Mouse (Mus musculus) heart, postnatal 4 days (tissue): ENCODE data around the gene Mcrs1. TPM values are rescaled to one million over a fixed set of nuclear protein-coding genes. Genes with fewer than 3 reads are reported as not detected.
"Not testable (repeated sequence)": the region's sequence is repeated elsewhere in the genome, so short reads cannot be mapped to it uniquely, and the experiment has no call there.

ENCODE experiments used
- DNase-seq: peaks from one replicate; pipeline ENCODE4 v3.0.0; 2021
- total RNA-seq, 2 experiments: library from RNA; stranded (reverse); gene quantifications; 2 replicates each; pipeline ENCODE4 v1.2.3; 2021

The Mcrs1 gene
- total RNA-seq, 2 experiments from 2014 or later, result 82.4 to 88.4 TPM

DNA sequence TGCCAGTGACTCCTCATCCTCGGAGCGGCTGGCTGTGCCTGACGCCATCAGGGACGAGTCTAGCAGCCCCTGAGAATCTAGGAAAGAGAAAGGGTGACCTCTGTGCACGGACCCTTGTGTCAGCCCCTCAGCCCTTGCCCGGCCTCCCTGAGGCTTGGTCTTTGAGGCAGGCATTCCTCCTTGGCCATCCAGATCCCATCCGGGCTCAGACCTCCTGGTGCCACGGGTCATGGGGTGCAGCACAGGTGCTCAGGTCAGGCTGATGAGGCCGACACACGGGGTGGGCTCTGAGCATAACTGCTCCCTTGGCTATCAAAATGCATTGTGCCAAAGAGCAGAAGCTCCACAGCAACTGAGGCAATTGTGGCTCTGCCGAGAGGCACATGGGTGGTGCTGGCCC is 1.8 kb downstream of the Mcrs1 start:
- no peak for DNase-seq

DNA sequence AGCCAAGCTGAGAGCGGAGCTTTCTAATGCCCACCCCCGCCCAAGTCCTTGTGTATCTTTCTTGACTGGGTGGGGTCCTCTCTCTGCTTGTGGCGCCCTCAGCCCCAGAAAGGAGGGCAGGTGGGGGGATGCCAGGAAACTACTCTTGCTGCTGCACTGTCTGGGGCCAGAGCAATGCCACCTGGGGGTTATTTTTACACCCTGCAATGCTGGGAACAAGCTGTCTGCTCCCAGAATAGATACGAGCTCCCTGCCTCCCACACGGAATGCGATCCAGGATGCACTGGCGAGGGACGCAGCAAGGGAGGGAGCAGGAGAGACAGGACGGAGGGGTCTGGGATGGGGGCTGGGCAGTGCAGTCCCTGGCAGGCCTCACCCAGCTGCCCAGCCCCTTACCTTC is 2.8 kb downstream of the Mcrs1 start:
- peak; percentile 69 for DNase-seq

DNA sequence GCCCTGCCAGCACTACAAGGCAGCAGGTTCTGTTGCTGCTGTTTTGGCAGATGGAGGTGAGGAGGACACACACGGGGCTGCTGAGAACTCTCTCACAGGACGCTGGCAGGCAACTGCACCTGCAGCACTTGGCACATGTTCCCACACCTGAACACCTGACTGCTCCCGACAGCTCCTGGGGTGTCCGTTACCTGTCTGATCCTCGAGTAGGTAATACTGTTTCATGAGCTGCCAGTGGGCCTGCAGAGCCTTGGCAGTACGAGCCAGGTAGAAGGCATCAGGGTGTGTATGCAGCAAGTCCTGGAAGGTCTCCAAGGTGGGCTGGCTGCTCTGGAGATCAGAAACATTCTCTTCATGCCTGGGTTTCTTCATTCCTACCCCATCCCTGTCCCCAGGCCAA is 5.0 kb downstream of the Mcrs1 start:
- not testable (repeated sequence) for DNase-seq

- DNase-seq, result no peak
Observed at GRCm38 (mm10) chr15:99242045-99242444, 9.7 kb downstream of the Mcrs1 start.

DNA sequence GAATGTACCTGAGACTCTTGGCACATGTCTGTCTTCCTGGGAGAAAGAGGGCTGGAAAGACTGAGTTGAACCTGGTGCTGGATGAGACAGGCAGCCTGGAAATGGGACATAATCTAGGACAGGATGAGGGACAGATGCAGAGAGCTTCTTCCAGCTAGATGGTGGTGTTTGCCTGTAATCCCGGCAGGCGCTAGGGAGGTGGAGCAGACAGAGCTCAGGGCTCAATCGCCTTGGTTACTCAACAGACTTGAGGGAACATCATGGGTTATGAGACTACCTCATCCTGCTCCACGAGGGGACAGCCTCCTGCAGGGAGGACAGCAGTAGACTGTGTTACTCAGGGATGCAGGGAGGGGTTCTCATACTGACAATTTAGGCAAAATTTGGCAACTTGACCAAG is 10.5 kb downstream of the Mcrs1 start:
- no peak for DNase-seq

DNA sequence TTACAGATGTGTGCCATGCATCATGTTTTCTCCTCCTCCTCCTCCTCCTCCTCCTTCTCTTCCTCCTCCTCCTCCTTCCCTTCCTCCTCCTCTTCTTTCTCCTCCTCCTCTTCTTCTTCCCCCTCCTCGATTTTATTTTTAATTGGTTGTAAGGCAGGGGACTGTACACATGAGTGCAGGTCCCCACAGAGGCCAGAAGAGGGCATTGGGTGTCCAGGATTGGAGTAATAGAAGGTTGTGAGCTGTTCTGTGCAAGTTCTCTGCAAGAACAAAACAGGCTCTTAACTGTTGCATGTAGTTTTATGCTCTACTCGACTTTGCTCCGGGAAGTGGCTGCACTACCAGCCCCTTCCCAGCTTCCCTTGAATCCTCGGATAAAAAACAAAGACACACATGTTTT is 11.6 kb downstream of the Mcrs1 start:
- no peak for DNase-seq

DNA sequence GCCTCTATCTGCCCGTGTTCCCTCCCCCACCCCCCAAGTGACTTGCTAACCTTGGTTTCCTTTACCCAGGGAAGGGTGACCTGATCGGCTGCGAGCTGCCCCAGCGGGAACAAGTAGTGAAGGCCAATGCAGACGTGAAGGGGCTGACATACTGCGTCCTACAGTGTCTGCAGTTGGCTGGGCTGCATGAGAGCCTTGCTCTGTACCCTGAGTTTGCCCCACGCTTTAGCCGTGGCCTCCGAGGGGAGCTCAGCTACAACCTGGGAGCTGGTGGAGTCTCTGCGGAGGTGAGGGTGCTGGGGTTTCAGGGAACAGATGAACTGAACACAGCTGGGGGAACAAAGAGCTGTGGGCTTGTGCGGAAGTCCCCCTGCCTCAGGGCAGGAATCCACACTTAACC is 13.8 kb downstream of the Mcrs1 start:
- no peak for DNase-seq

GRCm38 (mm10) chr15:99234326-99235010 is 17.3 kb downstream of the Mcrs1 start:
- DNase-seq, result no peak

DNA sequence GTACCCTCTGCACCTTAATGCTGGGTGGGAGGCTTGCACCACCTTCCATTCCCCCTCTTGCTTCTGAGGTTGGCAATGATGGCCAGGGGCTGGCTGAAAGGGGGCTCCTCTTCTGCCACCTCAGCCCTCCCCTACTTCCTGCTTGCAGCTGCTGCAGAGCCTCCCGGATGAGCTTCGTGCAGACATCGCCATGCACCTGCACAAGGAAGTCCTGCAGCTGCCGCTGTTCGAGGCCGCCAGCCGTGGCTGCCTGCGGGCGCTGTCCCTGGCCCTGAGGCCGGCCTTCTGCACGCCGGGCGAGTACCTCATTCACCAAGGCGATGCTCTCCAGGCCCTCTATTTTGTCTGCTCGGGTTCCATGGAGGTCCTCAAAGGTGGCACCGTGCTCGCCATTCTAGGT is 18.0 kb downstream of the Mcrs1 start:
- no peak for DNase-seq

- DNase-seq, result no peak
Observed at GRCm38 (mm10) chr15:99231998-99232397, 19.8 kb downstream of the Mcrs1 start.

- DNase-seq, result no peak
Observed at GRCm38 (mm10) chr15:99226090-99226489, 25.7 kb downstream of the Mcrs1 start.

DNA sequence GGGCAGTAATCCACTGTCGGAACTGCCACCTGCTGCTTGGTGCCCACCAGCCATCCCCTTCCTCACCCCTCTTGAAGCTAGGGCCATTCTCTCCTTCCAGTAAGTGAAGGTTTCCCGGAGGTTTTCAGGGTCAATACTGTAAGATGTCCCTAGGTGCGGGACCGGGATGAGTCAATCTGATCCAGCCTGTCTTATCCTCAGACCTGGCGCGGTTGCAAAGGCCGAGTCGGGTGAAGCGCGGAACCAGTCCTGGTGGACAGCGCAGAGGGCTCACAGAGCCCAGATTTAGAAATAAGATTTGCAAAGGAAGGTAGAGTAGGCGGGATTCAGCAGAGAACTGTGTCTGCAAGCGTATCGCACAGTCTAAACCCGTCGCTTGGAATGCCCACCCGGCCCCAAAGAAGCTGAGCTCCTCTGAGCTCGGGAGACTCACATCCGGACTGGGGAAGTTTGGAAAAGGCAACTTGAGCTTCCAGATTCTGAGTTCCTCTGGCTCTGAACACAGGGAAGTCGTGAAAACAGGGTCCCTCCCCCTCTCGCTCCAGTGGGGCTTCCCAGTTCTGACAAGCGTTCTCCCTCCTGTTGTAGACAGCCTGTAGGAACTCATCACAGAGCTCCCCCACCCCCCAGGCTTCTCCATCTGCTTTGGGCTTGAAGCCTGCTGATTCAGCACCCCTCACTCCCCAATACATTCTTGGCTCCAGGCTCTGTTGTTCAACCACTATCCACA is 26.5 kb downstream of the Mcrs1 start:
- DNase-seq, result no peak

DNA sequence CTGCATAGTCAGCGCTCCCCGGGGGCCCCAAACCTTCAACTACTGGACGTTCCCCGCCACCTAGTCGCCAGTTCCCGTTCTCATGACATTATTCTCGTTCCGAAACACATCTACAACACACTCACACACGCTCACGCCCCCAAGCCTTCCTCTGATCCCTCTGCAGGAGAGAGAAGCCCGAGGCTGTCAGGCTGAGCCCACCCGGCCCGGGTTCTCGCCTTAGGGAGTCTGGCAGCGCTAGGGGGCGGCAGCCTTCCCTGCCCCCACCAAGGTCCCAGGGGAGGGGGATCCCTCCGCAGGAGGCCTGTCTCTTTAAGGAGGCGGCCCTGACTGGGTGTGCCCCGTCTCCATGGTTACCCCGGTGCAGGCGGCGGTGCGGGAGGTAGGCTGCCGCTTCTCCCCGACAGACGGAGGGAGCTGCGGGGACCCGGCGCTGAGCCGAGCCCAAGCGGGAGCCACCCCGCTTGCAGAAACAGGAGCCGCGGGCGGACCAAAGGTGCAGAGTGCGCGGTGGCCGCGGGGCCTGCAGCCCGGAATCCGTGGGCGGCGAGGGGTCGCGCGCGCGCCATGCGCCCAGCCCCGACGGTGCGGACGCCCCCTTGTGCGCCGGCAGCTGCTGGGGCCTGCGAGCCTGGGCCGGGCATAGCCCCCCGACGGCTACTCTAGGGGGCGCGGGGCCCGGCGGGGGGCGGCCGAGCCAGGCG is 27.4 kb downstream of the Mcrs1 start, which contains the start of gene Kcnh3:
Kcnh3 (plus strand) TSS at position 654 of the 704 bp plus-strand sequence.
- DNase-seq, result peak; percentile 63

DNA sequence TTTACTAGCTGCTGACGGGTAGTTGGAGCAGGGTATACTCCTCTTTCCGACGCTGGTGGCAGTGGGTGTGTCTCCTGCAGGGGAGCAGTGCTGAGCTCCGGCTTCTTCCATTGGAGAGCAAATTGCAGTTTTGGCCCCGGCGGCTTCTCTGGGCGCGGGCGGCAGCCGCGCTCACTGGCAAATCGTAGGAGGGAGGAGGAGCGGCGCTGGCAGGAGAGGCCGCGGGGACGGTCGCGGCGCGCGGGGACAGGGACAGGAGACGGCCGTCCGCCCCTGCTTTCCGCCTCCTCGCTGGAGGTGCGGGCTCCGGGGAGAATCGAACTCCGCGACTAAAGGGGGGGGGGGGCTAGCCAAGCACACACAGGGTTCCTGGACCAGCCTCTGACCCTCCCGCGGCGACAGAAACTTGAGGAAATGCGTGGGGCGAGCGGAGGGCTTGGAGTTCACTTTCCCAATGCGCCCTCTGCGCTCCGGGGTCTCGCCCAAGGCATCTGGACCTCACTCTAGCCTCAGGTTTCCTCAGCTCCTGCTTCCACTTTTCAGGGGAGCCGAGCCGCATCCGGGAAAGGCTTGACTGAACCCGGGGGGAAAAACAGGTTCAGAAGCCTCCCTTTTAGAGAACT is 28.1 kb downstream of the Mcrs1 start:
- peak; percentile 55 for DNase-seq

- DNase-seq, result no peak
Observed at GRCm38 (mm10) chr15:99222794-99223584, 28.8 kb downstream of the Mcrs1 start.

- DNase-seq, result no peak
Observed at GRCm38 (mm10) chr15:99221315-99221952, 30.3 kb downstream of the Mcrs1 start.

DNA sequence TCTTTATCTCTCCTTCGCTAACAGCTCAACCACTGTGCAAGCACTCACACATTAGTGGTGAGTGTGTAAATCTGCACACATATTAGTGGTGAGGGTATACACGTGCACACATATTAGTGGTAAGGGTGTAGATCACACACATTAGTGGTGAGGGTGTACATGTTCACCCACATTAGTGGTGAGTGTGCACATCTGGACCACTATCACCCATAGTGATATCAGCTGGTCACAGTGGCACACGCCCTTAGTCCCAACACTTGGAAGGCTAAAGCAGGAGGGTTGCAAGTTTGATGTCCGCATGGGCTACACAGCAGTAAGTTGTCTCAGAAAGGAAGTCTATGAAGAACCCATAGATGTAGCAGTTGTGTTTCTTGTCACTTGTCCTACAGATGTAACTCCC is 34.1 kb downstream of the Mcrs1 start:
- DNase-seq, result no peak

GRCm38 (mm10) chr15:99215741-99216463 is 35.9 kb downstream of the Mcrs1 start:
- DNase-seq, result no peak

GRCm38 (mm10) chr15:99214941-99215340 is 36.8 kb downstream of the Mcrs1 start:
- no peak for DNase-seq

DNA sequence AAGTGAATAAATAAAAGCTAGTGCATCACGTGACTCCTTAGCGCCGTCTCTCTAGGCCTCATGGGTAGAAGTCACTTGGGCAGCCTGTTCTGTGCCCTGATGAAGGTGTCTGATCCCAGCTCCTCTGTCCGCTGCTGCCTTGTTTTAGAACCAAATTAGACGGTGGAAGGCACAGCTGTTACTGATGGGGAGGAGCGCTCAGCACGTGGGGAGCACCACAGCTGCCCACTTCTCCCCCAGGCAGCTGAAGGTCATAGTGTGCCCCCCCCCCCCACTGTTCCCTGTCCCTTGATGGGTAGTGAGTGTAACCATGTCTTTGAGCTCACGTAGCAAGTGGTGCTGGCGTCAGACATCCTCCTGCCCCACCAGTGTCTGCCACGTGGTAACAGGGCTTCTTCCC is 38.6 kb downstream of the Mcrs1 start:
- no peak for DNase-seq

DNA sequence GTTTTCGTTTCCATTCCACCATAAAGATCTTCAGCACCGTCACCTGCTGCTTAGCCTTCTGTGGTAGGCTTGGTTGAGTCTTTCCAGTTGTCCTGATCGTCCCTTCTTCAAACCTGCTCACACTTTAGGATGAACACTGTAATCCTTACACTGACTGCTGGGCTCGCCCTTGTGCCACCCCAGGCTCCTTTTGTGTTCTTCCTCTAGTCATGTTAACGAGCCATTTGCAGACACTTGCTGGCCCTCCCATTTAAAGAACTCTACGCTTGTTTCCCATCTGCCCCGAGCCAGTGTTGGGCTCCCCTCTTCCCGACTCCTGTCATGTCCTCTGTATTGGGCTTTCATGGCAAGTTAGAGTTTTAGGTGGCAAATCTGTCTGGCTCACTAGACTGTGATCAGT is 45.8 kb downstream of the Mcrs1 start:
- DNase-seq, result no peak
